Mouse (Mus musculus) duodenum, adult 2 months (tissue): ENCODE measurements around the gene Serpinb3c. TPM values are rescaled to one million over a fixed set of nuclear protein-coding genes. Genes with fewer than 3 reads are reported as not detected.

Experiments
- polyA plus RNA-seq: library from polyadenylated mRNA; depleted of rRNA; stranded (reverse); fragments of >200 nt; gene quantifications from 2 replicates; pipeline ENCODE4 v1.2.3, GENCODE M21; 2012; ENCODE audit warnings: low replicate concordance; rRNA removed

The Serpinb3c gene
- polyA plus RNA-seq: not detected in 2 replicates

GRCm38 (mm10) chr1:107278261-107278660 is at the start of gene Serpinb3c, which contains the start of gene Serpinb3b:
Serpinb3c (minus strand) TSS chr1:107278371.
Serpinb3b (minus strand) TSS chr1:107278361.

Other genes with a start within 250 kb of the Serpinb3c start
- not detected in 2 replicates for gene Serpinb3a, start 226.1 kb downstream of the Serpinb3c start, polyA plus RNA-seq
- not detected in 2 replicates for gene Serpinb3d, start 194.9 kb downstream of the Serpinb3c start, polyA plus RNA-seq
- not detected in 2 replicates for gene Serpinb3b, start within 50 bp of the Serpinb3c start, polyA plus RNA-seq
- gene Serpinb11, start 82.8 kb upstream of the Serpinb3c start, polyA plus RNA-seq: not detected in 2 replicates
- gene Serpinb7, start 121.3 kb upstream of the Serpinb3c start, polyA plus RNA-seq: not detected in 2 replicates
- 0.05 TPM in 1 of 2 replicates, not detected in the other for gene Serpinb2, start 233.1 kb upstream of the Serpinb3c start, polyA plus RNA-seq